Mouse (Mus musculus) liver, embryonic 12.5 days (tissue): ENCODE results near the gene Pip5kl1. TPM values are rescaled to one million over a fixed set of nuclear protein-coding genes. Genes with fewer than 3 reads are reported as not detected.
A peak's percentile ranks its signal among the peaks of the same experiment; 100 is the strongest.

Source experiments
- ATAC-seq: fragments of 200-750 bp; cut with Nextera tagmentation; 2 replicates; pipeline ENCODE4 v1.8.0; 2017; ENCODE audit warnings: moderate number of reproducible peaks, mild to moderate bottlenecking, moderate library complexity
- H3K27ac ChIP-seq: fragments of 300-500 bp; sonication (generic); 2 replicates; pipeline ENCODE4 v1.5.1; 2016; ENCODE audit warnings: mild to moderate bottlenecking
- H3K27me3 ChIP-seq: fragments of 300-500 bp; sonication (generic); replicated peaks from 2 replicates; pipeline ENCODE4 v1.6.1; 2016; ENCODE audit warnings: mild to moderate bottlenecking, moderate library complexity
- H3K36me3 ChIP-seq: fragments of 300-500 bp; sonication (generic); 2 replicates; pipeline ENCODE4 v1.6.1; 2016; ENCODE audit warnings: mild to moderate bottlenecking, moderate library complexity
- H3K4me1 ChIP-seq: fragments of 300-500 bp; sonication (generic); 2 replicates; pipeline ENCODE4 v1.6.1; 2016
- H3K4me2 ChIP-seq: fragments of 300-500 bp; sonication (generic); 2 replicates; pipeline ENCODE4 v1.6.1; 2016; ENCODE audit warnings: mild to moderate bottlenecking, moderate library complexity
- H3K4me3 ChIP-seq: fragments of 300-500 bp; sonication (generic); 2 replicates; pipeline ENCODE4 v1.5.1; 2016; ENCODE audit warnings: mild to moderate bottlenecking, moderate library complexity
- H3K9ac ChIP-seq: fragments of 300-500 bp; sonication (generic); 2 replicates; pipeline ENCODE4 v1.6.1; 2016; ENCODE audit warnings: mild to moderate bottlenecking, moderate library complexity
- H3K9me3 ChIP-seq: fragments of 300-500 bp; sonication (generic); replicated peaks from 2 replicates; pipeline ENCODE4 v1.6.1; 2016; ENCODE audit warnings: mild to moderate bottlenecking, moderate library complexity
- WGBS: fragments of 180-500 bp; shearing (Covaris S2); methylation state at CpG from one replicate; pipeline ENCODE4 v1.1.7; 2016; ENCODE audit not compliant: insufficient replicate concordance; 5-methylcytosine and 5-hydroxymethylcytosine counted together
- polyA plus RNA-seq: library from polyadenylated mRNA; unstranded; fragments of >200 nt; fragmentation: Nextera tagmentation; extraction: Ambion mirVana; gene quantifications from 2 replicates; pipeline ENCODE4 v1.2.1, GENCODE M21; 2016

Pip5kl1 gene
- polyA plus RNA-seq = 0.13 TPM in 1 of 2 replicates, not detected in the other

- Histone ChIP-seq H3K4me1 (peaks cover 33% of the 10 kb centered on the region), H3K9ac (peak within 1 kb of the TSS; percentile 36), H3K4me2 (peak within 1 kb of the TSS; percentile 72), H3K27me3 (peaks cover 44% of the 10 kb centered on the region), H3K36me3 (peaks cover 18% of the 10 kb centered on the region), H3K9me3 (no peaks in the 10 kb centered on the region), H3K27ac (no peak within 1 kb of the TSS), H3K4me3 (peak within 1 kb of the TSS; percentile 43)
- 71% methylated on average over 6 of the region's 6 CpGs for WGBS
- ATAC-seq = no peak
These were observed at the start of gene Pip5kl1 for GRCm38 (mm10) chr2:32574497-32574896. Pip5kl1 (plus strand) TSS chr2:32574797.

- no peaks in the 10 kb centered on the region for H3K9me3 ChIP-seq
- H3K27ac ChIP-seq = no peak overlapping the region
- no peak for ATAC-seq
- H3K9ac ChIP-seq = no peak overlapping the region
- H3K27me3 ChIP-seq = no peaks in the 10 kb centered on the region
- H3K36me3 ChIP-seq = no peaks in the 10 kb centered on the region
- no peak overlapping the region for H3K4me2 ChIP-seq
- no peaks in the 10 kb centered on the region; the same call in 1 of the 2 replicates for H3K4me1 ChIP-seq
- no peak overlapping the region for H3K4me3 ChIP-seq
- 75% methylated on average over 12 of the region's 12 CpGs for WGBS
These were observed 48.8 kb upstream of the Pip5kl1 start for GRCm38 (mm10) chr2:32525816-32526215.

- Histone ChIP-seq H3K9ac (no peak overlapping the region), H3K27me3 (no peaks in the 10 kb centered on the region), H3K4me2 (no peak overlapping the region), H3K4me1 (no peaks in the 10 kb centered on the region; the same call in 1 of the 2 replicates), H3K9me3 (no peaks in the 10 kb centered on the region), H3K36me3 (no peaks in the 10 kb centered on the region), H3K4me3 (no peak overlapping the region), H3K27ac (no peak overlapping the region)
- no peak for ATAC-seq
- WGBS = 76% methylated on average over 14 of the region's 14 CpGs
These were observed 47.1 kb upstream of the Pip5kl1 start for GRCm38 (mm10) chr2:32527468-32527966.

GRCm38 (mm10) chr2:32528326-32528725 lies 46.3 kb upstream of the Pip5kl1 start:
- Histone ChIP-seq H3K4me1 (no peaks in the 10 kb centered on the region; the same call in 1 of the 2 replicates), H3K36me3 (no peaks in the 10 kb centered on the region), H3K4me3 (no peak overlapping the region), H3K9me3 (no peaks in the 10 kb centered on the region), H3K9ac (no peak overlapping the region), H3K27ac (no peak overlapping the region), H3K27me3 (peaks cover 4% of the 10 kb centered on the region; the same call in 1 of the 2 replicates), H3K4me2 (no peak overlapping the region)
- no peak for ATAC-seq
- WGBS = 79% methylated on average over 1 of the region's 1 CpGs

- Histone ChIP-seq H3K27ac (no peak overlapping the region), H3K9ac (no peak overlapping the region), H3K36me3 (no peaks in the 10 kb centered on the region), H3K9me3 (no peaks in the 10 kb centered on the region), H3K4me2 (no peak overlapping the region), H3K4me1 (peaks cover 13% of the 10 kb centered on the region), H3K27me3 (peaks cover 11% of the 10 kb centered on the region), H3K4me3 (no peak overlapping the region)
- 25% methylated on average over 2 of the region's 2 CpGs for WGBS
- ATAC-seq = no peak
These were observed 44.1 kb upstream of the Pip5kl1 start for GRCm38 (mm10) chr2:32530479-32530878.

- no peak for ATAC-seq
- peaks cover 39% of the 10 kb centered on the region for H3K4me1 ChIP-seq
- 75% methylated on average over 2 of the region's 2 CpGs for WGBS
These were observed 41.4 kb upstream of the Pip5kl1 start for GRCm38 (mm10) chr2:32533163-32533562.

GRCm38 (mm10) chr2:32534061-32534732 lies 40.4 kb upstream of the Pip5kl1 start:
- Histone ChIP-seq H3K4me1 (peaks cover 39% of the 10 kb centered on the region), H3K27me3 (peaks cover 48% of the 10 kb centered on the region), H3K4me2 (peak overlapping the region; percentile 100), H3K36me3 (no peaks in the 10 kb centered on the region), H3K9ac (peak overlapping the region; percentile 72), H3K4me3 (peak overlapping the region; percentile 76), H3K27ac (peak overlapping the region; percentile 69), H3K9me3 (no peaks in the 10 kb centered on the region)
- no peak for ATAC-seq
- WGBS = 12% methylated on average over 13 of the region's 13 CpGs

More at GRCm38 (mm10) chr2:32533163-32533562, 41.4 kb upstream of the Pip5kl1 start:
- H3K9me3 ChIP-seq = no peaks in the 10 kb centered on the region
- no peak overlapping the region for H3K4me2 ChIP-seq
- no peaks in the 10 kb centered on the region for H3K36me3 ChIP-seq
- H3K4me3 ChIP-seq = no peak overlapping the region
- H3K9ac ChIP-seq = no peak overlapping the region
- no peak overlapping the region for H3K27ac ChIP-seq
- peaks cover 38% of the 10 kb centered on the region for H3K27me3 ChIP-seq

- H3K4me1 ChIP-seq = peaks cover 39% of the 10 kb centered on the region
- peaks cover 55% of the 10 kb centered on the region for H3K27me3 ChIP-seq
- WGBS = under 1% methylated on average over 67 of the region's 67 CpGs
- H3K4me3 ChIP-seq = peak within 1 kb of the TSS; percentile 76
- ATAC-seq = peak; percentile 92
- H3K36me3 ChIP-seq = no peaks in the 10 kb centered on the region
- H3K27ac ChIP-seq = peak within 1 kb of the TSS; percentile 82
- H3K4me2 ChIP-seq = peak within 1 kb of the TSS; percentile 100
- H3K9me3 ChIP-seq = no peaks in the 10 kb centered on the region
- peak within 1 kb of the TSS; percentile 79 for H3K9ac ChIP-seq
These were observed 39.7 kb upstream of the Pip5kl1 start, which contains the start of gene Fam102a for GRCm38 (mm10) chr2:32534733-32535471. Fam102a (plus strand) TSS chr2:32535332.

GRCm38 (mm10) chr2:32535501-32535991 lies 39.1 kb upstream of the Pip5kl1 start:
- H3K36me3 ChIP-seq = no peaks in the 10 kb centered on the region
- peak overlapping the region; percentile 79 for H3K9ac ChIP-seq
- peak overlapping the region; percentile 76 for H3K4me3 ChIP-seq
- peaks cover 62% of the 10 kb centered on the region for H3K27me3 ChIP-seq
- no peaks in the 10 kb centered on the region for H3K9me3 ChIP-seq
- H3K4me2 ChIP-seq = peak overlapping the region; percentile 100
- H3K27ac ChIP-seq = peak overlapping the region; percentile 82
- peak; percentile 62; the same call in 1 of the 2 replicates for ATAC-seq
- peaks cover 39% of the 10 kb centered on the region for H3K4me1 ChIP-seq
- WGBS = 3% methylated on average over 56 of the region's 56 CpGs

- no peak for ATAC-seq
- H3K4me3 ChIP-seq = peak overlapping the region; percentile 76
- H3K9me3 ChIP-seq = no peaks in the 10 kb centered on the region
- peak overlapping the region; percentile 79 for H3K9ac ChIP-seq
- H3K4me2 ChIP-seq = peak overlapping the region; percentile 100
- no peak overlapping the region for H3K27ac ChIP-seq
- peaks cover 39% of the 10 kb centered on the region for H3K4me1 ChIP-seq
- WGBS = 3% methylated on average over 14 of the region's 14 CpGs
- H3K27me3 ChIP-seq = peaks cover 66% of the 10 kb centered on the region
- H3K36me3 ChIP-seq = no peaks in the 10 kb centered on the region
These were observed 38.4 kb upstream of the Pip5kl1 start for GRCm38 (mm10) chr2:32536086-32536633.

GRCm38 (mm10) chr2:32536634-32537359 lies 37.8 kb upstream of the Pip5kl1 start:
- Histone ChIP-seq H3K4me3 (peak overlapping the region; percentile 76), H3K27me3 (peaks cover 66% of the 10 kb centered on the region), H3K9ac (no peak overlapping the region), H3K9me3 (no peaks in the 10 kb centered on the region), H3K4me2 (peak overlapping the region; percentile 100), H3K36me3 (no peaks in the 10 kb centered on the region), H3K27ac (peak overlapping the region; percentile 23; the same call in 1 of the 2 replicates), H3K4me1 (peaks cover 42% of the 10 kb centered on the region)
- 7% methylated on average over 11 of the region's 11 CpGs for WGBS
- no peak for ATAC-seq
